Mouse (Mus musculus) ES-E14 (cell line): ENCODE measurements at regions not wholly inside any gene's neighbourhood (a gene's known extent, or its start where the extent isn't known, plus 50 kb on each side); places are given as distances from the start of the nearest gene placed in this dataset.

Experiments
- DNase-seq: peaks from one replicate; pipeline ENCODE4 v3.0.0-alpha.2; 2013; ENCODE audit warnings: low read depth, low spot score
- H3K27ac ChIP-seq: 2 replicates; pipeline ENCODE4 v1.5.1; 2012; ENCODE audit warnings: low read depth, mild to moderate bottlenecking, low read length, moderate library complexity, mixed read lengths; ENCODE audit not compliant: poor library complexity, insufficient read depth, severe bottlenecking
- H3K36me3 ChIP-seq: 2 replicates; pipeline ENCODE4 v1.6.1; 2012; ENCODE audit warnings: mild to moderate bottlenecking, low read length, moderate library complexity, mixed read lengths; ENCODE audit not compliant: control insufficient read depth, poor library complexity, insufficient read depth, severe bottlenecking
- H3K4me1 ChIP-seq, 2 experiments: fragments of 150-350 bp in 1 of 2; sonication (generic) in 1 of 2; 2 replicates each; pipeline ENCODE4 v1.6.1; 2012; ENCODE audit warnings: low read length in 2 of 2, mild to moderate bottlenecking in 1 of 2, mixed read lengths in 1 of 2; ENCODE audit not compliant: control insufficient read depth in 2 of 2, insufficient read depth in 2 of 2, poor library complexity in 1 of 2
- H3K4me3 ChIP-seq, 2 experiments: fragments of 150-350 bp in 1 of 2; sonication (generic) in 1 of 2; 2 replicates each; pipeline ENCODE4 v1.5.1; 2012; ENCODE audit warnings: low read length in 2 of 2, low read depth in 1 of 2, mild to moderate bottlenecking in 1 of 2, mixed read lengths in 1 of 2; ENCODE audit not compliant: insufficient read depth in 1 of 2, poor library complexity in 1 of 2, severe bottlenecking in 1 of 2
- H3K9ac ChIP-seq: 2 replicates; pipeline ENCODE4 v1.6.1; 2012; ENCODE audit warnings: low read depth, mild to moderate bottlenecking, low read length, mixed read lengths; ENCODE audit not compliant: poor library complexity, insufficient read depth, severe bottlenecking
- H3K9me3 ChIP-seq: fragments of 150-350 bp; sonication (generic); 2 replicates; pipeline ENCODE4 v1.6.1; 2012; ENCODE audit warnings: low read depth, mild to moderate bottlenecking, low read length; ENCODE audit not compliant: control insufficient read depth, insufficient read depth
- CHD2 ChIP-seq: IDR thresholded peaks from 2 replicates; pipeline ENCODE4 v1.6.1; 2014; ENCODE audit warnings: mild to moderate bottlenecking, low read depth, low read length, inconsistent platforms
- HCFC1 ChIP-seq: IDR thresholded peaks from 2 replicates; pipeline ENCODE4 v1.6.1; 2012; ENCODE audit warnings: low read length, inconsistent platforms, borderline replicate concordance; ENCODE audit not compliant: insufficient read depth
- MAFK ChIP-seq: IDR thresholded peaks from 2 replicates; pipeline ENCODE4 v1.6.1; 2014; ENCODE audit warnings: mild to moderate bottlenecking, low read depth, low read length, inconsistent platforms; ENCODE audit not compliant: insufficient read depth
- ZC3H11A ChIP-seq: IDR thresholded peaks from 2 replicates; pipeline ENCODE4 v1.6.1; 2012; ENCODE audit warnings: low read depth, mild to moderate bottlenecking, inconsistent platforms, low read length, borderline replicate concordance
- ZNF384 ChIP-seq: IDR thresholded peaks from 2 replicates; pipeline ENCODE4 v1.6.1; 2012; ENCODE audit warnings: low read depth, low read length, inconsistent platforms
- in situ Hi-C, 2 experiments: fragments of 600-800 bp; cut with MboI; formaldehyde crosslinking; loops; one replicate each; pipeline ENCODE4 v1.15.1; 2025; ENCODE audit warnings: low sequenced_read_pairs in 2 of 2, inconsistent platforms in 1 of 2; ENCODE audit not compliant: unreplicated experiment in 2 of 2

- in situ Hi-C loops, result no loop called here
- Histone ChIP-seq H3K4me3 (no peak overlapping the region), H3K27ac (no peak overlapping the region), H3K36me3 (no peaks in the 10 kb centered on the region), H3K4me1 (no peaks in the 10 kb centered on the region), H3K9ac (no peak overlapping the region), H3K9me3 (peaks cover 2% of the 10 kb centered on the region; the same call in 1 of the 2 replicates)
- DNase-seq, result no peak
- TF ChIP-seq MAFK (no peak), HCFC1 (no peak), ZNF384 (no peak), ZC3H11A (no peak), CHD2 (no peak)
These were observed 221.5 kb downstream of the Epha7 start for GRCm38 (mm10) chr4:29034406-29034805.

- Histone ChIP-seq H3K36me3 (no peaks in the 10 kb centered on the region), H3K9me3 (no peaks in the 10 kb centered on the region), H3K4me3 (no peak overlapping the region), H3K4me1 (no peaks in the 10 kb centered on the region), H3K9ac (no peak overlapping the region), H3K27ac (no peak overlapping the region)
- in situ Hi-C loops, result no loop called here
- DNase-seq, result no peak
- TF ChIP-seq ZNF384 (no peak), CHD2 (no peak), ZC3H11A (no peak), HCFC1 (no peak), MAFK (no peak)
These were observed 227.1 kb downstream of the Epha7 start for GRCm38 (mm10) chr4:29039993-29040392.

DNA sequence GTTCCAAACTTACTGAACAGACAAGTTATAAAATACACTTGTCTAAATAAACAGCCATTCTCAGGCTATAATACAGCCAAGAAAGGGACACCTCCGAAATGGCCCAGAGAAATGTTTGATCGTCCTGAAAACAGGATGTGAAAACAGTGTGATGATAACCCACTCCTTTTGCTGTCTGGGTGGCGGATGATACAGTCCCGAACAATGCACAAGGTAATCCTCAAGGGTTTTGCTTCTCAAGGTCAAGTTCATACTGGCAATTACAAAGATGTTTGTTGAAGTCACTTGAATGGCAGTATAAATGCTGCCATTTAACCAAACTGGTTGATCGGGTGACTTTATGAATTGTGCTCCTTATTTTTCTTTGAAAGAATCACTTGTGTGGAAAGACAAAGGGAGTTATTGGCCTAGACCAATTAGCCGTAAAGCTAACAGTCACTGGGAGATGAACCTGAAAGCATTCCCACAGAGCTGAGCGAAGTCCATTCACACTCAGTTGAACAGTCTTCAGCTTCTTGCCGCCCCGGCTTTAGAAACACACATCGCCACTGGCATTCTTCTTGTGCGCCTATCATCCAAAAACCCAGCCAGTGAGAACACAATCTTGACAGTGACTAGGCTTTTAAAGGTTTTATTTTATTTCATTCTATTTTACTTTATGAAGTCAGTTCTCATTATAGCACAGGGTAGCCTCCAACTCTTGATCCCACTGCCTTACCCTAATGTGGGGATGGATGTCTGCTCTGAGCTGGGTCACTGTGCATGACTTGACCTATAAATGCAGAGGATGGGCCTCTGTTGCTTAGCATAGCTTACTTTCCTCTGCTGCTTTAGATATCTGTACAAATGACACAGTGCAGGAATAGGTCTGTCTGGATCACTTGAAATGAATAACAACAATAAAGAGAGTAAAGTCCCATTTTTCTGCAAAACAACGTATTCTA is 256.0 kb downstream of the Epha7 start:
- H3K27ac ChIP-seq, result no peak overlapping the region
- TF ChIP-seq MAFK (no peak), ZC3H11A (no peak), CHD2 (no peak)
- H3K36me3 ChIP-seq, result no peaks in the 10 kb centered on the region
- no peak for DNase-seq
- H3K9me3 ChIP-seq, result no peaks in the 10 kb centered on the region
- H3K4me3 ChIP-seq, result no peak overlapping the region
- in situ Hi-C loops, result no loop called here
- 0 out of 4 replicates have a peak, but pooled peaks cover 0 to 2% of the 10 kb centered on the region in 2 experiments for H3K4me1 ChIP-seq
- no peak overlapping the region for H3K9ac ChIP-seq

DNA sequence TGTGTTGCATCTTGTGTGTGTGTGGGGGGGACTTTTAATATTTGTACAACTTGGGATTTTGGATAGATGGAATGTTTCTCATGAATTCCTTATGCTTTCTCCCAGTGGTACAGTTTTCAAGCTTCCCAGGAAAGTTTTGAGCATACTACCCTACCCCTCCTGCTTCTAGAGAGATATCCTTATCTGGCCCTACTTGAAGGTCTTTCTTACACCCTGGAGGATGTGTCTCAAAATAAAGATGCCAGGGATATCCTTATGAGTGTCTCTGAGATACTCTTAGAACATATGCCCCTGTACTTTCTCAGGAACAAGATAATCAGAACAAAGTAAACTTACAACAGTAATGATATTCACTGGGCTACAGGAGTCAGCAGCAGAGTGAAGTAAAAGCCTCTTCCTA is 261.3 kb downstream of the Epha7 start:
- in situ Hi-C loops, result no loop called here
- TF ChIP-seq HCFC1 (no peak), ZNF384 (no peak), MAFK (no peak), CHD2 (no peak), ZC3H11A (no peak)

More for the DNA sequence above, 261.3 kb downstream of the Epha7 start:
- Histone ChIP-seq H3K27ac (no peak overlapping the region), H3K4me1 (no peaks in the 10 kb centered on the region), H3K9me3 (no peaks in the 10 kb centered on the region), H3K4me3 (no peak overlapping the region), H3K9ac (no peak overlapping the region), H3K36me3 (no peaks in the 10 kb centered on the region)
- DNase-seq, result no peak
